Mouse (Mus musculus): Measurements from ENCODE around the gene Gsn. TPM values are rescaled to one million over a fixed set of nuclear protein-coding genes. Genes with fewer than 3 reads are reported as not detected.
A peak's percentile ranks its signal among the peaks of the same experiment; 100 is the strongest.

Gene Gsn
- polyA plus RNA-seq, 1 experiment from 2014 or later, result 56.1 TPM

GRCm38 (mm10) chr2:35337419-35337818 is 81.2 kb downstream of the Gsn start:
- TF ChIP-seq EP300 (IDR thresholded peaks at IDR 0.05; ENCODE audit: low read depth) (no peak), CTCF (IDR thresholded peaks at IDR 0.05; ENCODE audit: low read depth) (no peak)
- DNase-seq, result no peak
- H3K9me3 ChIP-seq (ENCODE audit: low read length), result no peaks in the 10 kb centered on the region
- no peak for ATAC-seq
- H3K9ac ChIP-seq (replicated peaks), result peak overlapping the region; percentile 92
- H3K27me3 ChIP-seq (ENCODE audit: insufficient read depth, low read length), result no peaks in the 10 kb centered on the region
- WGBS (ENCODE audit: insufficient replicate concordance), result 57% methylated on average over 10 of the region's 10 CpGs
- H3K4me3 ChIP-seq (ENCODE audit: low read depth, low read length), result peak overlapping the region; percentile 81
- H3K4me2 ChIP-seq (ENCODE audit: low read depth, low read length), result peak overlapping the region; percentile 69
- peak overlapping the region; percentile 97 for H3K27ac ChIP-seq (ENCODE audit: low read depth)
- no peaks in the 10 kb centered on the region for H3K36me3 ChIP-seq (replicated peaks; ENCODE audit: insufficient read depth, low read length)
- peaks cover 26% of the 10 kb centered on the region for H3K4me1 ChIP-seq (ENCODE audit: insufficient read depth)

- H3K9me3 ChIP-seq (ENCODE audit: low read length), result no peaks in the 10 kb centered on the region
- no peaks in the 10 kb centered on the region for H3K36me3 ChIP-seq (replicated peaks; ENCODE audit: insufficient read depth, low read length)
- peak overlapping the region; percentile 55 for H3K27ac ChIP-seq (ENCODE audit: low read depth)
- peaks cover 23% of the 10 kb centered on the region for H3K4me1 ChIP-seq (ENCODE audit: insufficient read depth)
- no peak overlapping the region for H3K9ac ChIP-seq (replicated peaks)
- no peaks in the 10 kb centered on the region for H3K27me3 ChIP-seq (ENCODE audit: insufficient read depth, low read length)
- H3K4me2 ChIP-seq (ENCODE audit: low read depth, low read length), result no peak overlapping the region
- DNase-seq, result no peak
- no peak overlapping the region for H3K4me3 ChIP-seq (ENCODE audit: low read depth, low read length)
- WGBS (ENCODE audit: insufficient replicate concordance), result 67% methylated on average over 1 of the region's 1 CpGs
- no peak for TF ChIP-seq CTCF (IDR thresholded peaks at IDR 0.05; ENCODE audit: low read depth)
- no peak for TF ChIP-seq EP300 (IDR thresholded peaks at IDR 0.05; ENCODE audit: low read depth)
- no peak for ATAC-seq
Measured at GRCm38 (mm10) chr2:35338036-35338435, 81.9 kb downstream of the Gsn start.

- peaks cover 20% of the 10 kb centered on the region for H3K4me1 ChIP-seq (ENCODE audit: insufficient read depth)
- ATAC-seq (no peak), DNase-seq (no peak)
- H3K9ac ChIP-seq (replicated peaks), result no peak overlapping the region
- H3K9me3 ChIP-seq (ENCODE audit: low read length), result no peaks in the 10 kb centered on the region
- TF ChIP-seq CTCF (IDR thresholded peaks at IDR 0.05; ENCODE audit: low read depth) (no peak), EP300 (IDR thresholded peaks at IDR 0.05; ENCODE audit: low read depth) (no peak)
- no peak overlapping the region for H3K4me2 ChIP-seq (ENCODE audit: low read depth, low read length)
- H3K36me3 ChIP-seq (replicated peaks; ENCODE audit: insufficient read depth, low read length), result no peaks in the 10 kb centered on the region
- WGBS (ENCODE audit: insufficient replicate concordance), result 63% methylated on average over 6 of the region's 6 CpGs
- no peaks in the 10 kb centered on the region for H3K27me3 ChIP-seq (ENCODE audit: insufficient read depth, low read length)
- H3K27ac ChIP-seq (ENCODE audit: low read depth), result peak overlapping the region; percentile 55
- no peak overlapping the region for H3K4me3 ChIP-seq (ENCODE audit: low read depth, low read length)
Measured at GRCm38 (mm10) chr2:35338707-35339106, 82.5 kb downstream of the Gsn start.

DNA sequence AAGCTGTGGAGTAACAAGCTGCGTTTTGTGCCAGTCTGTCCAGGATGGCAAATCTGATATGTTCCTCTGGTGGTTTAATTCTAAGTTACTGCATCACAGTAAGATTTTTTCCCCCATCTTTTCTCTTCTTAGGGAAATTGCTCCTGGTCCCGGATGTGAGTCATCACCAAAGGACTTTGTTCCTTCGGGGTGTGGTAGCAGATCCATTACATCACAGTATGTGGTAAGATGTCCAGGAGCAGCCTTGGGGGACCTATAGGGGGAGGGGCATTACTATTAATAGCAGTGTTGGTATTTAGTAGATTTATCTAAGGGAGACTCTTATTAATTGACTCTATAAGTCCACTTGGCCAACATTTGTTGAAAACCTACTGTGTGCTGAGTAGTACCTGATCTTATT is 86.4 kb downstream of the Gsn start:
- Histone ChIP-seq H3K4me2 (ENCODE audit: low read depth, low read length) (no peak overlapping the region), H3K4me1 (ENCODE audit: insufficient read depth) (peaks cover 8% of the 10 kb centered on the region), H3K27me3 (ENCODE audit: insufficient read depth, low read length) (no peaks in the 10 kb centered on the region), H3K36me3 (replicated peaks; ENCODE audit: insufficient read depth, low read length) (no peaks in the 10 kb centered on the region), H3K9me3 (ENCODE audit: low read length) (no peaks in the 10 kb centered on the region), H3K9ac (replicated peaks) (no peak overlapping the region), H3K27ac (ENCODE audit: low read depth) (no peak overlapping the region), H3K4me3 (ENCODE audit: low read depth, low read length) (no peak overlapping the region)
- TF ChIP-seq CTCF (IDR thresholded peaks at IDR 0.05; ENCODE audit: low read depth), result no peak
- TF ChIP-seq EP300 (IDR thresholded peaks at IDR 0.05; ENCODE audit: low read depth), result peak; percentile 59
- ATAC-seq (peak; percentile 78), DNase-seq (no peak)
- WGBS (ENCODE audit: insufficient replicate concordance), result 43% methylated on average over 3 of the region's 3 CpGs

DNA sequence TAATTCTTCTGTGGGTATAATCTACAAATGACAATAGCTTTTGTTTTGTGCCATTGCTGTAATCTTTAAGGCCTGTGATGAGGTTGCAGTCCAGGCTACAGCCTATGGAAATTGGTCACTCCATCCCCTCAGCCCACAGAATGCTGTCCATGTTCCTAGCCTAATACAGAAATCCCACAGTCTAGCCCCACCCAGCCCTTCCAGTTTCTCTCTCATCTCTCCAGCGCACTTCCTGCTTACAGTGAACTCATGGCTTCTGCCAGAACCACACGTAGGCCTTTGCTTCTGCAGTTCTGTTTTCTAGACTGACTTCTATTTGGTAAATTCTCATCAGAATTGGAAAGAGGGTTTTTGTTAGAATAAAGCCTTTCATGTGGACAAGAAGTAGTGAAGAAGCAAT is 89.8 kb downstream of the Gsn start:
- no peaks in the 10 kb centered on the region for H3K36me3 ChIP-seq (replicated peaks; ENCODE audit: insufficient read depth, low read length)
- H3K4me2 ChIP-seq (ENCODE audit: low read depth, low read length), result no peak overlapping the region
- TF ChIP-seq CTCF (IDR thresholded peaks at IDR 0.05; ENCODE audit: low read depth) (no peak), EP300 (IDR thresholded peaks at IDR 0.05; ENCODE audit: low read depth) (no peak)
- no peak overlapping the region for H3K27ac ChIP-seq (ENCODE audit: low read depth)
- DNase-seq (no peak), ATAC-seq (no peak)
- no peaks in the 10 kb centered on the region for H3K9me3 ChIP-seq (ENCODE audit: low read length)
- H3K9ac ChIP-seq (replicated peaks), result no peak overlapping the region
- no peak overlapping the region for H3K4me3 ChIP-seq (ENCODE audit: low read depth, low read length)
- peaks cover 5% of the 10 kb centered on the region; the same call in 1 of the 2 replicates for H3K4me1 ChIP-seq (ENCODE audit: insufficient read depth)
- H3K27me3 ChIP-seq (ENCODE audit: insufficient read depth, low read length), result no peaks in the 10 kb centered on the region
- 44% methylated on average over 2 of the region's 2 CpGs for WGBS (ENCODE audit: insufficient replicate concordance)

GRCm38 (mm10) chr2:35349184-35349583 is 93.0 kb downstream of the Gsn start:
- H3K4me2 ChIP-seq (ENCODE audit: low read depth, low read length), result no peak overlapping the region
- H3K27me3 ChIP-seq (ENCODE audit: insufficient read depth, low read length), result no peaks in the 10 kb centered on the region
- no peaks in the 10 kb centered on the region for H3K36me3 ChIP-seq (replicated peaks; ENCODE audit: insufficient read depth, low read length)
- TF ChIP-seq CTCF (IDR thresholded peaks at IDR 0.05; ENCODE audit: low read depth) (peak; percentile 90), EP300 (IDR thresholded peaks at IDR 0.05; ENCODE audit: low read depth) (no peak)
- H3K4me3 ChIP-seq (ENCODE audit: low read depth, low read length), result no peak overlapping the region
- ATAC-seq (peak; percentile 63), DNase-seq (no peak)
- 32% methylated on average over 5 of the region's 5 CpGs for WGBS (ENCODE audit: insufficient replicate concordance)
- H3K27ac ChIP-seq (ENCODE audit: low read depth), result no peak overlapping the region
- no peak overlapping the region for H3K9ac ChIP-seq (replicated peaks)
- H3K9me3 ChIP-seq (ENCODE audit: low read length), result no peaks in the 10 kb centered on the region
- no peaks in the 10 kb centered on the region; the same call in 1 of the 2 replicates for H3K4me1 ChIP-seq (ENCODE audit: insufficient read depth)

Other genes with a start within 250 kb of the Gsn start
- gene Hc, start 194.9 kb upstream of the Gsn start, polyA plus RNA-seq (2015; fragmentation: Nextera tagmentation; extraction: Ambion mirVana), result 81.0 and 82.7 TPM in 2 replicates
- 90.6 and 102 TPM in 2 replicates for gene AI182371, start 154.8 kb upstream of the Gsn start, polyA plus RNA-seq (2015; fragmentation: Nextera tagmentation; extraction: Ambion mirVana)
- gene Cntrl, start 146.9 kb upstream of the Gsn start, polyA plus RNA-seq (2015; fragmentation: Nextera tagmentation; extraction: Ambion mirVana), result 10.5 and 10.8 TPM in 2 replicates
- gene Rab14, start 55.3 kb upstream of the Gsn start, polyA plus RNA-seq (2015; fragmentation: Nextera tagmentation; extraction: Ambion mirVana), result 208 and 217 TPM in 2 replicates
- gene Stom, start 80.6 kb downstream of the Gsn start, polyA plus RNA-seq (2015; fragmentation: Nextera tagmentation; extraction: Ambion mirVana), result 77.1 and 86.3 TPM in 2 replicates
- not detected in 2 replicates for gene 4930568D16Rik, start 111.3 kb downstream of the Gsn start, polyA plus RNA-seq (2015; fragmentation: Nextera tagmentation; extraction: Ambion mirVana)
- not detected in 2 replicates for gene 4930402F06Rik, start 140.8 kb downstream of the Gsn start, polyA plus RNA-seq (2015; fragmentation: Nextera tagmentation; extraction: Ambion mirVana)
- gene Ggta1, start 206.9 kb downstream of the Gsn start, polyA plus RNA-seq (2015; fragmentation: Nextera tagmentation; extraction: Ambion mirVana), result 5.2 and 6.2 TPM in 2 replicates

All from liver, postnatal 0 days (tissue).